8 mouse cellular contexts compared by ENCODE assay signal in the genomic region with DNA sequence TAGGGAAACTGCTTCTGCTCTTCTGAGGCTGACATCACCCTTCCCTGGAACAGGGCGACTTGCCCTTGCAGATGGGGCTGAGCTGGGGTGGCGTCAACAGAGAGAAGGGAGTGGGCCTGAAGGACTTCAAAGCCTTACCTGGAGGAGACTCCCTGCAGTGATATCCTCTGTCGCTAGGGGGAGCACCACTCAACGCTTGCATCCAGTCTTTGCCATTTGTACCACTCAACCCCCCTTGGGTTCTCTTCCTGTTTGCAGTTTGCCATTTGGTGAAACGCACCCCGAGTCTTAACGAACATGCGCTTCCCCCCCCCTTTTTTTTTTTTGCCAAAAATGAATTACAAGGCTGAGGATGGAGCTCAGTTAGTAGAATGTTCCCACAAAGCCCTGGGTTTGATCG. TPM values are rescaled to one million over a fixed set of nuclear protein-coding genes. Genes with fewer than 3 reads are reported as not detected.
A peak's percentile ranks its signal among the peaks of the same experiment; 100 is the strongest.
DNase-seq lines count a peak whose midpoint lies in the region; ATAC-seq and TF ChIP-seq lines count a peak whose summit lies in the region.

No protein-coding gene starts in this region.

- H3K9me3 ChIP-seq in lung, postnatal 0 days (ENCODE audit: low read length): no peaks in the 10 kb centered on the region

- H3K27me3 ChIP-seq in lung, postnatal 0 days (replicated peaks; ENCODE audit: insufficient read depth, low read length): no peaks in the 10 kb centered on the region

- 0 out of 2 replicates have a peak, but pooled peaks cover 3% of the 10 kb centered on the region for H3K4me1 ChIP-seq in lung, postnatal 0 days (ENCODE audit: insufficient read depth, low read depth, low read length)

- no peak overlapping the region for H3K27ac ChIP-seq in lung, postnatal 0 days (ENCODE audit: low read length)

- no peaks in the 10 kb centered on the region for H3K36me3 ChIP-seq in lung, postnatal 0 days (ENCODE audit: insufficient read depth, low read length)

- WGBS in lung, postnatal 0 days: 13% methylated on average over 9 of the region's 9 CpGs

- TF ChIP-seq EP300 in lung, postnatal 0 days (IDR thresholded peaks at IDR 0.05): no peak

- H3K9ac ChIP-seq in lung, postnatal 0 days (replicated peaks; ENCODE audit: low read depth): no peak overlapping the region

- peak; percentile 63 to 73 for DNase-seq in CD8-positive naive resting alpha-beta T cell, adult 2 months (ENCODE audit: low read depth in 2 of 2, low spot score in 2 of 2)
- peak; percentile 84 for DNase-seq in ZHBTc4 (ENCODE audit: low read depth, low spot score)
- peak; percentile 27 to 36 for DNase-seq in heart, adult 9 months (ENCODE audit: low spot score in 2 of 2)
- peak; percentile 47 to 78 for DNase-seq in layer of hippocampus, adult 8-10 months (ENCODE audit: low spot score in 2 of 2)
- DNase-seq in lung, postnatal 0 days (ENCODE audit: low spot score): peak; percentile 75
- peak; percentile 74 for DNase-seq in right cerebral cortex, postnatal 14 days
- DNase-seq in urinary bladder, postnatal 4 days (ENCODE audit: low spot score in 2 of 2): peak; percentile 42 to 75

- H3K4me3 ChIP-seq in lung, postnatal 0 days (ENCODE audit: low read depth, low read length): no peak overlapping the region

- peak; percentile 91 for TF ChIP-seq CTCF in lung, postnatal 0 days (IDR thresholded peaks at IDR 0.05)

- peak; percentile 81 for ATAC-seq in common myeloid progenitor, adult 5-6 weeks (replicated peaks; ENCODE audit: low read depth, poor library complexity, severe bottlenecking)
- no peak for ATAC-seq in lung, postnatal 0 days

- no peak overlapping the region for H3K4me2 ChIP-seq in lung, postnatal 0 days (replicated peaks; ENCODE audit: low read depth, low read length)

RNA-seq across cellular contexts. Expression of gene Bco1, which starts 11.9 kb away (rescaled TPM):
- total RNA-seq in common myeloid progenitor, adult 5-6 weeks (2017): 0.19 and 1.3 TPM in 2 replicates
- total RNA-seq in layer of hippocampus, adult 8-10 months (2022): under 1 TPM in 3 of 4 experiments, not detected in 1; 0.14 to 0.47 (median 0.20) TPM
- 0.10 TPM in 1 of 2 replicates, not detected in the other for polyA plus RNA-seq in lung, postnatal 0 days (2015; fragmentation: Nextera tagmentation; extraction: Ambion mirVana)

RNA-seq across cellular contexts. Expression of gene Pkd1l2, which starts 25.3 kb away (rescaled TPM):
- not detected in 2 replicates for total RNA-seq in common myeloid progenitor, adult 5-6 weeks (2017)
- under 1 TPM in 3 of 4 experiments, not detected in 1; 0.06 to 0.27 (median 0.11) TPM for total RNA-seq in layer of hippocampus, adult 8-10 months (2022)
- 0.06 TPM in 1 of 2 replicates, not detected in the other for polyA plus RNA-seq in lung, postnatal 0 days (2015; fragmentation: Nextera tagmentation; extraction: Ambion mirVana)

RNA-seq across cellular contexts. Expression of gene Gan, which starts 50.4 kb away (rescaled TPM):
- 5.4 and 5.7 TPM in 2 replicates for total RNA-seq in common myeloid progenitor, adult 5-6 weeks (2017)
- 10 to 100 TPM; 18.1 to 20.3 (median 19.0) TPM for total RNA-seq in layer of hippocampus, adult 8-10 months (2022)
- polyA plus RNA-seq in lung, postnatal 0 days (2015; fragmentation: Nextera tagmentation; extraction: Ambion mirVana): 3.3 and 4.2 TPM in 2 replicates

Comparison
In these comparisons a context has a peak if more than half of its experiments do, and no peak if none do; other contexts are left out.
1. DNase-seq: peak in every context shown above with its lines; median percentile 84 in ZHBTc4; 75 in lung, postnatal 0 days; 74 in right cerebral cortex, postnatal 14 days; 68 in CD8-positive naive resting alpha-beta T cell, adult 2 months; 62 in layer of hippocampus, adult 8-10 months; 58 in urinary bladder, postnatal 4 days; 32 in heart, adult 9 months.